Mouse (Mus musculus): Measurements from ENCODE around the gene Rgs3.

Gene Rgs3

DNA sequence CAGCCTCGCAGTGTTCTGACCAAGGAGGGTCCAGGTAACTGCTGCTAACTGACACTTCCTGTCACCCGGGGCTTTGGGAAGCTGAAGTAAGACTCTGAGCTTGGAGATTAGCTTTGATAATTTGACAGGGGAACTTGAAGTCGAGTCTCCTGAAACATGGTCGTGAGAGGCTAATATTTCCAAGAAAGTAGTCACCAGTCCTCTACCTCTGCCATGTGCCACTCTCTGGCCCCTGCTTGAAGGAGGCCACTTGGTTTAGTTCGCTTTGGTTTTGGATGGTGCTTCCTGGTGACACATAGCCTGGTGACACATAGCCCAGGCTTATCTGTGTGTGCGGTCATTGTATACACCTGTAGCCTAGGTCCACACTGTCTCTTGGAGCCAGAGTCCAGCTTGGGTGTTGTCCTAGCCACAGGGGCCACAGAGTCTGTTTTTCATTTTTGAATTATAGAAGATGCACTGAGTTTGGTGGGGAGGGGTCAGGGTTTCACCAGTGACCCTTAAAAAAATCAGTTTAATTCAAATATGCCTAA, at the start of gene Rgs3:
Rgs3 (plus strand) TSS at position 51 of the 533 bp plus-strand sequence.
- in situ Hi-C loops (cut with MboI; ENCODE audit: low sequenced_read_pairs) = loop anchor here (5.0 to 10.0 kb wide), 2 partner anchors 137 to 195 kb away; no protein-coding TSS in a partner anchor

DNA sequence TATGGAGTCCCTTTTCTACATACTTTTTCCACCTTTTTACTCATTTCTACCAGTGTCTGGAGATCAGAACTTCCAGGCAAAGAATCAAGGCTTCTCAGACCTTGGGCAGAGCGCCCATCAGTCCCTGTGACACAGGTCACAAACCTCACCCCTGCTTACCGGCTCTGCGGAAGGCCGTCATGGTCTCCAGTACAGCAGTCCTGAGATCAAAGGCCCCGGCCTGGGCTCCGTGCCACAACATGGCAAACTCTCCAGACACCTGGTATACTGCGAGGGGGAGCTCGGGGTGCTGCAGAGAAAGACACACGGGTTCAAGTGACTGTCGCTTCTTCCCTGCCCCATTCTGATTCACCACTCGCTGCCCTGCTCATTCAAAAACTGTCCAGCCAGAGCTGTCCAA, 49.7 kb upstream of the Rgs3 start:
- in situ Hi-C loops (cut with MboI; ENCODE audit: low sequenced_read_pairs) = loop anchor here (10.0 kb wide), 1 partner anchor 155 kb away; no protein-coding TSS in a partner anchor

DNA sequence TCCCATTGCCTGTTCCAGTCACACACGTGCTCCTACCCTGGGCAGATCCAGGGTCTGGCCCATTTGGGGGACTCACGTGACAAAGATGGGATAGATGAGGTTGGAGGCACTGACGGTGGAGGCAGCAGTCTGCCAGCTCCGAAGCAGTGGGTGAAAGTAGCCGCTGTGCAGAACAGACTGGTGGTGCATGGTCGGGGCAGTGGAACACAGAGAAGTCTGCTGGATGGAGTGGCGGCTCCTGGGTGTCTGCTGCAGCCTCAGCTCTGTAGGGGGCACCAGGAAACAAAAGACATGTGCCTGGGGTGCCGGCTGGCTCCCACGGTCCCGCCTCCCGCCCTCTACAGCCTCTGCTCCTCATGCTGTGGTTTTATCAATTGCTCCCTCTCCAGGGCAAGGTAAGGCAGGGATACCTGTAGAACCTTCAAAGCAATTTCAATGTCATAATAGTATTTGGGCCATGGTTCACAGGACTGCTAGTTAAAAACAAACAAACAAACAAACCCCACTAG, 45.6 kb upstream of the Rgs3 start:
- in situ Hi-C loops (cut with MboI; ENCODE audit: low sequenced_read_pairs) = no loop called here

DNA sequence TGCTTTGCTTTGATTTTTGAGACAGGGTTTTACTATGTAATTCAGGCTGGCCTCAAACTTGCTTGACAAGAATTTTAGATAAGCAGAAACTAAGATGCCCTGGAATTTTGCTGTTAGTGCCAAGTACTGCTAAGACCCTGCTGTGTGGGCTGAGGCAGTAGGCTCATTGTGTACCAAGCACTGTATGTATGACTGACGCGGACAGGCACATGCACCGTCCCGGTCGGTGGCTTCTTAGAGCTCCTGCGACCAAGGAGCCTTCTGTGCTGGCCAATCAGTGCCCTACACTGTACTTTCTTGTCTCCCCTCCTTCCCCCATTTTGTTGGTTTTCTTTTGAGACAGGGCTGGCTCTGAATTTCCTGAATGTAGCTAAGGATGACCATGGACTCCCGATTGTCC, 44.7 kb upstream of the Rgs3 start:
- in situ Hi-C loops (cut with MboI; ENCODE audit: low sequenced_read_pairs) = no loop called here

DNA sequence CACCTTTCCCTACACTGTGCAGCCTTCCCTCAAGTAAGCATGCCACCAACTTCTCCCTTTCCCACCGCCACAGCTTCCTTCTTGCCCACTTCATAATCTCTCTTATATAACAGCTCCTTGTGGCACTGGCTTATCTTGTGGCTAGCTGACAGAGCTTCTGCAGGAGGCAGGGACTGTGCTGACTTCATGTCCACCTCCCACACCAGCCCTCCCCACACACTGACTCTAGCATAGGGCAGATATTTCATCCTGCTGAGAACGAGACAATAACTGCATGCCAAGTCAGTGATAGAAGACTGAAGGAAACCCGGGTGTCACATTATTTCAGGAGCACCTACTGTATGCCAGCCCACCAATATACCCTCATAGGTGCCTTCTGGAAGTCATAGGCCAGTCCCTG, 44.2 kb upstream of the Rgs3 start:
- in situ Hi-C loops (cut with MboI; ENCODE audit: low sequenced_read_pairs) = no loop called here

DNA sequence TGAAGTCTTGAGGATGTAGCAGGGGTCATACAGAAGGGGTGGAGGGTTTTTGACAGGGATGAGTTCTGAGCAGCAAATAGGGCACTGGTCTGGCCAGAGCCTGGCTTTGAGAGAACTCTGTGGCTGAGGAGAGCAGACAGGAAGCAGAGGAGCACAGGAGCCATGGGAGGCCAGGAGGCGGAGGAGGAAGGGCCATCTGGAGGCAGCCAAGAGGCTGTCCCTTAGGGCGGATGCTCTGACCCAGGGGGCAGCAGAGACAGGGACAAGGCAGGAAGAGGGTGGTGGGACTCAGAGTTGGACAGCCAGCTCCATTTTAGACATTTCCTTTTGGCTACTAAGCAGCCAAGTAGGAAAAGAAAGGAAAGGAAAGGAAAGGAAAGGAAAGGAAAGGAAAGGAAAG, 43.6 kb upstream of the Rgs3 start:
- in situ Hi-C loops (cut with MboI; ENCODE audit: low sequenced_read_pairs) = no loop called here

DNA sequence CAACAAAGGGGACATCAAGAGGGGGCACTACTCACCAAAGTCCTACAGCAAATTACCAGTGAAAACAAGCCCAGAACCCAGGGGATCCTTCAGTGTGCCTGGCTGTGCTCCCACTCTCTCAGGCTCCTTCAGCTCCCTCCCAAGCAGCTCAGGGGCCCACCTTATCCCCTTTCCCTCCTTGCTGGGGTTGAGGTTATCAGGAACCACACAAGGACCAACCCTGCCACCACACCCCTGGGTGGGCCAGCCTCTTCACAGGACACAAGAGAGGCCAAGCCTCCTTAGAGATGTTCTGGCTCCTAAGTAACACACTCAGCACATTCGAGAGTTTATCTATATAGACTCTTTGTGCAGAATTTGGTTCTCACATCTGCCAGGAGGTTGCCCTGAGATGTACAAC, 43.1 kb upstream of the Rgs3 start:
- in situ Hi-C loops (cut with MboI; ENCODE audit: low sequenced_read_pairs) = no loop called here

DNA sequence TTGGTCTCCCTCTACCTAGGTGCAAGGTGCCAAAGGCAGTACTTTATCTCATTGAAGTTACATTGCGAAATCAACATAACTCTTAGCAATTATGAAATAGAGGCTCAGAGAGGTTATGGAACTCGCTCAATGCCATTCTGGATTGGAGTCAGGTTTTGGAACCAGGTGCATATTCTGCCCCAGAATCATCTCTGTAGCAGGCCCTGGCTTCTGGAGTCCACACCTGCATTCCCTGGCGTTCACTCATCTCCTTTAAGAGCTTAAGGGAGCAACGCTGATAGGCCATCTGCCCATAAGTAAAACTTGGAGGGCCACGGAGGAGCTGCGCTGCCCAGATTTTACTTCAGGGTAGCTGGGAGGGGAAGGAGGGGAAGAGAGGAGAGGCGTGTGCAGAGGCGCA, 42.6 kb upstream of the Rgs3 start:
- in situ Hi-C loops (cut with MboI; ENCODE audit: low sequenced_read_pairs) = no loop called here

DNA sequence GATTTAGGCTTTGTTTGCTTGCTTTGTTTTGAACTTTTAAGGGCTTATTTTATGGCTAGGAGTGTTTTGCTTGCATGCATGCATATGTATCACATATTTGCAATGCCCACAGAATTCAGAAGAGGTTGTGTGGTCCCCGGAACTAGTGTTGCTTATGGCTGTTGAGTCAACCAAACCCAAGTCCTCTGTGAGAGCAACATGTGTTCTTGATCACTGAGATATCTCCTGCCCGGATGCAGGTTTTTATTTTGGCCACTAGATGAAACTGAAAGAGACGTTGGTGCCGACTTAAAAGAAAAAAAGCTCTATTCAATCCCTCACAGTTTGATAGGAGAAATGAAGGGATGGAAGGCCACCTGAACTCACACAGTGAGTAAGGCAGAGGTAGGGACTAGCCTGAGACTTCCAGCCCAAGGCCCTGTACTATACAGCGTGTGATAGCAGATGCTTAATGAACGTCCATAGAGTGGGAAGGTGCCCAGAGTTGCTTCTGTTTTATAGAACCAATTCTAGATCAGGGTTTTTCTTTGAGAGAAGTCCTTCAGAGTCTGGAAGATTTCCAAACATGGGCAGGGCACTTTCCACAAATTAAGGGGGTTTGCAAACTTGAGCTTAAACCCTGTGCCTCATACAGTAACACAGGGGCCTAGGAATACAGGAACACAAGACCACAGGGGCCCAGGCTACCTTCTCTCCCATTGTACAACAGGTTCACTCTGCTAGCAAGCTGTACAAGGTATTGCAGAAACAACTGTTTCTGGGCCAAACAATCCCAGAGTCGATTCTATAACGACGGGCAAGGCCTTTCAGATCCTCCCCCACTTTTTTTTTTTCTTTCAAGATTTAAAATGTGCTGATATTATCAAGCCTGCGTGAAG, 41.9 kb upstream of the Rgs3 start:
- in situ Hi-C loops (cut with MboI; ENCODE audit: low sequenced_read_pairs) = no loop called here

DNA sequence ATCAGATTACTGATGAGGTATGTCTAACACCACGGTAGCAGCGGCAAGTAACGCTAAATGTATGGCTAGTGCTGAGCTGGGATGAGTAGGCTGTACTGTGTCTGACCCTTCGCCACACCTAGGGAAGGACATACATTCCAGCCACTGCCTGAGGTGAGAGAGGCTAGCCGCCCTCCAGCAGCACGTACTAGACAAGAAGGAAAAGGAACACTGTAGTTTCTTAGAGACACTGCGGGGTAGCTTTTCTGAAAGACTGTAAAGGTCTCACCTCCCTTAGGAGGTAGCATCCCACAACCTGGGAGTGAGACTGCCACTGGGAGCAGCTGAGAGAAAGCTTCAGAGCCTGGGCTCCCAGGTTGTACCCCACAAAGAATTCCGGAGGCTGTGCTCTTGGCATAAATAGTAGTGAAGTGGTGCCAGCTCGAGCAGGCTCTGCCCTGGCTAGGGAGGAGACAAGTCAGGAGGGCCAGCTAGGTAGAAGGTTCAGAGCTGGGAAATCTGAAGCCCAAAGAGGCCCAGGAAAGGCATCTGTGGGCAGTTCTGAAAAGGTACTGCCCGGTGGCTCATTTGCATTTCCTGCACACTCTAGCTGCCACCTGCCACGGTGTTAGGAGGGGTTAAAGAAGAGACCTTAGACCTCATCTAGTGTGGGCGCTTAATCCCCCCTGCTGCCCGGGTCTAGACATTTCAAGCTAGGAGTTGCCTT, 41.1 kb upstream of the Rgs3 start:
- in situ Hi-C loops (cut with MboI; ENCODE audit: low sequenced_read_pairs) = no loop called here

DNA sequence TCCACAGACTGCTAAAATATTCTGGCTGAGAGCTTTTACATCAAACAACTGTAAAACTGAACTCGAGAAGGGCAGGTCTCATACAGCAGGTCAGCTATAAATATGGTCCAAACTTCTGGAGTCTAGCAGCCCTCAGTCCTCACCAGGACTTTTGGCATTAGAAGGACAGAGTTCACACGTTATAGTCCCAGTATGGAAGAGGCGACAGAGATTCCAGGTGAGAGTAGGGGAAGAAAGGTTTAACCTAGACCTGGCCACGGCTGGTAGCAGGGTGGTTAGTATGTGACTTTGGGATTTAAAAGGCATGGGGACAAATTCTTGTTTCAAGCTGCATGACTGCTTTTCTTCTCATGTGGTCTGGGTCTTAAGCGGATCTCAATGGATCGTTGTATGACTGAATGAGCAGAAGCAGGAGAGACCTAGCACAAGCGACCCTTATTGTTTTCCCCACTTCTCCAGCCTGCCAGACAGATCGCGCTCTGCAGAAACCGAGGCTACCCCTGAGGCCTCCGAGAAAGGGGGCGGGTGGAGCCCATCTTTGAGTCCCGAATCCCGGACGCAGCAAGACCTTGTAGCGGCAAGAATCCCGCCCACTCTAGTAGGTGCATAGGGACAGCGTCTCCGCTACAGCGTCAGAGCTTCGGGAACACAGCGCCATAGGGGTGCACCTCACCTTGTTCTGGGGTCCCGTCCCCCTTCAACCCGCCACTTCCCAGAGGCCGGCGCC, 40.4 kb upstream of the Rgs3 start:
- in situ Hi-C loops (cut with MboI; ENCODE audit: low sequenced_read_pairs) = no loop called here

DNA sequence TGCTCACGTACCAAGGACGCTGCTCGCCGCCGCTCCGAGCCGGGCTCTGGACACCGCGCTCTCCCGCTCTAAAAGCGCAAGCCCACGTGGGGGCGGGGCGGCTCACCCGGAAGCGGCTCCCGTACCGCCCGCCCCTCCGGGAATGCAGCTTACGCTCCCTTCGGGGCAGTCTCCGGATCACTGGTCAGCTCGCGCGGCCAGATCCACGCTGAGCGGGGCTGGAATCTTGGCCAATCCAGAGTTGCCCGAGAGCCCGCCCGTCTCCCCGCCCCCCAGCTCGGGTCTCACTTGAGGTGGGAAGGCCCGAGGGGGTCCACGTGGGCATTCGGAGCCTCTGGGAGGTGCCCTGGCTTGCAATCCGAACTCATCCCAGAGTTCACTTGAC, 39.8 kb upstream of the Rgs3 start, which contains the start of gene Alad:
Alad (minus strand) TSS at position 70 of the 385 bp plus-strand sequence.
- in situ Hi-C loops (cut with MboI; ENCODE audit: low sequenced_read_pairs) = no loop called here

DNA sequence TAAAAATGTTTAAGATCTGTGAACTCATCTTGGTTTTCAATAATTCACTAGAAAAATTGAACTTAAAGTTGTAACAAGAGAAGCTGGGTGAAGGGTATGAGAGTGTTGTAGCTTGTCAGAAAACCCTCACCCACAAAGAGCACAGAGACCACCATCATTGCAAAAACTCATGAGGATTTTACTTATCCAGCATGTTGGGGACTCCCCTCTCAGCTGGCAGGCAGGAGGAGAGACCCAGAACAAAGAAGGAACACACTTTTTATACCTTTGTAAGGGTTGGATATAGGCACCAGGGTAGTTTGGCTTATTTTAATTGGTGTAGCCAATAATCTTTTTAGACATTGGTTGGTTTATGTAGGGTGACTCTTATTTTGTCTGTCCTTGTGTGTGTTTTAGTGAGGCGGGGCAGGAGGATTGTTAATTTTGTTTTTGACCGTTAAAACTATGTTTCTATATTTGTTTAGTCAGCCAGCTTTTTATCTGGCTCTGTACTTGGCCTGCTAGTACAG, 38.7 kb upstream of the Rgs3 start:
- in situ Hi-C loops (cut with MboI; ENCODE audit: low sequenced_read_pairs) = no loop called here

DNA sequence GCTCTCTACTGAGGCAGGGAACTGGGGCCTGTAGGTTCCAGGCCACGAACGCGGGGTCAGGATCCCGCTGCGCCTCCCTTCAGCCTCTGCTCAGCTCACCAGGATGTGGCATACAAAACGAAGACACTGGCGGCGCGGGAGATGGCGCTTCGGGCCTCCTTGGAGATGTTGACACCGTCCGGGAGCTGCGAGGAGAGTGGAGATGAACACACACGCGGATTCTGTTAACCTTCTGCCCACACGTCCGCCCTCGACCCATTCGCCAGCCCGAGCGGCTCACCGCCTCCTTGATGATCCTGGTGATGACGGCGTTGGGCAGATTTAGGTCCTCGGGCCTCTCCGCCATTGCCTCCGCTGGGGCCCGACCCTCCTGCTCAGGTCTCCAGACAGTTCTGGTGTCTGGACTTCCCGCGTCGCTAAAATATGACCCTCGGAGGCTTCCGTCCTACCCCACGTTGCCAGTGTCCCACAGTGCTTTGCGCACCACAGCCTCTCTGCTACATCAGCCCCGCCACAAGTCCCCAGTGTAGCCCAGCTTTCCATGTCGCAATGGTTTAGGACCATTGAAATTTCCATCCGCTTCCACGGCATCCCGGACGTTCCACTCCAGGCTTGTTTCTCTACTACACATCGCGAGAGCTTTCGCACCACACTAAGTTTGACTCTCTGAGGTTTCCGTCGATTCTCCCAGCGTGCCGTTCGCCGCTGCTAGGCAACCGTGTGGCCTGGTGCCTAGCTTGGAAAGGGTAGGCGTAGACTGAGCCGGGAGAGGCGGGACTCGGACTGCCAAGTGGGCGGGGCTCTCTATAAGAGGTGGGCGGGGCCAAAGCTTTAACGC, 34.8 kb upstream of the Rgs3 start, which contains the start of the genes Pole3 and 4933430I17Rik:
Pole3 (minus strand) TSS at position 418 of the 838 bp plus-strand sequence.
4933430I17Rik (plus strand) TSS at position 719 of the 838 bp plus-strand sequence.
- in situ Hi-C loops (cut with MboI; ENCODE audit: low sequenced_read_pairs) = no loop called here

DNA sequence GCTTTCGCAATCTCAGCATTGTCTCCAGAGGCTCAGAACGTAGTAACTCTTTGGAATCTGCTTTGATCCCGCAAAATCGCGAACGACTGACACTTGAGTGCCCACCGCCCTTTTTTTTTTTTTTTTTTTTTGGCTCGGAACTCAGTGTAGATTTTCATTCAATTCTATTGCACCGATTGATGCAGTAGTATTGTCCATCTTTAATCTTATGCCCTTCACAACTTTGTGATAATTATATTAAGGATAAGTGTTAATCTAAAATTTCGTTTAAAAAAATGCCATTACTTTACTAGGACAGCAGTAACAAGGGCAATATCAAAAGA, 34.2 kb upstream of the Rgs3 start:
- in situ Hi-C loops (cut with MboI; ENCODE audit: low sequenced_read_pairs) = no loop called here

DNA sequence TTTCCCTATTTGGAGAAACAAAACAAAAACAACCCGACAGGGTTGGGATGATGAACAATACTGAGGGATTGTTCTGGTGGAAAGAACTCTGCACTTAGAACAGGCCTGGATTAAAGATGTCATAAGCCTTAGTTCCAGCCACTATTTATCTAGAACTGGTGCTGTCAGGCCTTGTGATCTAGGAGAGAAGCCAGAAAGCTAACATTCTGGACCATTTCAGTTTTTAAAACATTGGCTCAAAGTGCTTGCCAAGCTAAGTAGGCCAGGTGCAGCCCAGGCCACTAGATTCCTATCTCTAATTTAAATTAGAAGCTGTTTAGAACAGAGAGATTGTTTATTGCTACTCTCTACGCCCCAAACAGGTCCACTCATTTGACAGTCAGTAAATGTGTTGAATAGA, 33.4 kb upstream of the Rgs3 start:
- in situ Hi-C loops (cut with MboI; ENCODE audit: low sequenced_read_pairs) = no loop called here

DNA sequence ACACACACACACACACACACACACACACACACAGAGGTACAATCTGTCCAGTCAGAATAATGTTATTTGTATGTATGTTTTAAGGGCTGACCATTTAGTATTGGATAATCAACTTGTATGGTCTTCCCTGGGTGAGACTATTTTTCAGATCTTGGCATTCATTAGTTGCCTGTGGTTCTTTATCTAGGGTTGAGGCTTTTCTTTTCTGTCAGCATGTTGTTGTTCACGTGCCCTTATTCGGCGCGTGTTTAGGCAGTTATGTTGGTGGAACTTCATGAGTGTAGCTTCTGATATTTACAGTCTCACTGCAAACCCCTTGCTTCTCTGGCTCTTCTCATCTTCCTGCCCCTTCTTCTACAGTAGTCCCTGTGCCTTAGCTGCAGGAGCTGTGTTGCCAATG, 32.0 kb upstream of the Rgs3 start:
- in situ Hi-C loops (cut with MboI; ENCODE audit: low sequenced_read_pairs) = no loop called here

DNA sequence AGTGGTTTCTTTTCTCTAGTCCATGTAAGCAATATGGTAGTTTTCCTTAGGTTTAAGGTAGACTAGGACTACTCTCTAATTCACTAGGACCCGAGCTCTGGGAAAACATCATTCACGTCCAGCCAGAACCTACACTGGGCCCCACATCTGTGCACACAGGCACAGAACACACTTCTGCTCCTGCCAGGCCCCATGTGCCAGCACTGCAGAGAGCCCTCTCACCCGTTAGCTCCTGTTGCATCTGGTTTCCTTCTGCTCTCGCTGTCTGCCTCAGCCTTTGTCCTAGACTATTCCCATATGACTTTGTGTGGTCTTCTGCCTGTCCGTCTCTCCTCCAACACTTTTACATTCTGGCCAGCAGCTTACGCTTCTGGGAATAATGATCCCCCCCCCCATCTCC, 25.9 kb upstream of the Rgs3 start:
- in situ Hi-C loops (cut with MboI; ENCODE audit: low sequenced_read_pairs) = no loop called here

DNA sequence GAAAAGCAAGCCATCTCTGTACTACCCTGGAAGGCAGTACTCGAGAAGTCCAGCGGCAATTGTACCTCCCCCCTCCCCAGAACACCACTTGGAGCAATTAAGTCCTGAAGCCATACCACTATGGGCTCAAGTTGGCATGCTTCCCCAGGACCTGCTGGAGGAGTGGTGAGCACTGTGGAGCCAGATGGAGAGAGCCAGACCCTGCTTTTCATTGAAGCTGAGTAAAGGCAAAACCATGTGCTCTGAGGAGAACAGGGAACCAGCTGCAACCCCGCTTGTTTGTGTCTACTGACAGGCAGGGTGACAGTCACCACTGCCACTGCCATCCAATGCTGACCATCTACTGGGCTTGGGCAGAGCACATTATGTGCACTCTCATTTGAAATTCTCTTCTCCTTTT, 17.8 kb upstream of the Rgs3 start:
- in situ Hi-C loops (cut with MboI; ENCODE audit: low sequenced_read_pairs) = no loop called here

DNA sequence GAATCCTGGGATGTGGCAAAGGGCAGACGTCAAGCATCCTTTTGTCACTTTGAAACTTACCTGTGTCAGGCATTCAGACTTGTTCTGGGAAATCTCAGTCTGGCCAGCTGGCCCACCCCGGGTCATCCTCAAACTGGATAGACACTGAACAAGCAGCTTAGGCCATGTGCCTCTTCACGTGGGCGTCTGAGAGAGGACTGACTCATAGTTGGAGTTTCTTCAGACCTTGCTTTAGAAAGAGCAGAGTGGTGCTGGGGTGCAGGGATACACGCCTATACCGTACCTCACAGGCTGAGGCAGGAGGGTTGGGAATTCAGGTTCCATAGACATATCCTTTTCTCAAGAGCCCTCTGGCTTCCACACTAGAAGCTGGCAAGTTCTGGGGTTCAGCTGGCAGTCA, 15.9 kb upstream of the Rgs3 start:
- in situ Hi-C loops (cut with MboI; ENCODE audit: low sequenced_read_pairs) = no loop called here
